Mouse (Mus musculus): ENCODE measurements around the gene Efhd1. TPM values are rescaled to one million over a fixed set of nuclear protein-coding genes. Genes with fewer than 3 reads are reported as not detected.

Gene Efhd1
- polyA plus RNA-seq, 1 experiment from 2014 or later, result 1.1 TPM

- H3K27me3 ChIP-seq, result no peaks in the 10 kb centered on the region
- peaks cover 4% of the 10 kb centered on the region; the same call in 1 of the 2 replicates for H3K36me3 ChIP-seq (ENCODE audit: poor library complexity, severe bottlenecking)
- H3K4me3 ChIP-seq, result no peak overlapping the region
- WGBS, result 25% methylated on average over 22 of the region's 22 CpGs
- no peak overlapping the region for H3K27ac ChIP-seq
- ATAC-seq, result peak; percentile 92
- H3K9me3 ChIP-seq (replicated peaks), result no peaks in the 10 kb centered on the region
- peak overlapping the region; percentile 28 for H3K4me2 ChIP-seq
- H3K4me1 ChIP-seq, result no peaks in the 10 kb centered on the region
- no peak overlapping the region; the same call in 1 of the 2 replicates for H3K9ac ChIP-seq
Observed at GRCm38 (mm10) chr1:87245929-87246815, 18.0 kb upstream of the Efhd1 start.

DNA sequence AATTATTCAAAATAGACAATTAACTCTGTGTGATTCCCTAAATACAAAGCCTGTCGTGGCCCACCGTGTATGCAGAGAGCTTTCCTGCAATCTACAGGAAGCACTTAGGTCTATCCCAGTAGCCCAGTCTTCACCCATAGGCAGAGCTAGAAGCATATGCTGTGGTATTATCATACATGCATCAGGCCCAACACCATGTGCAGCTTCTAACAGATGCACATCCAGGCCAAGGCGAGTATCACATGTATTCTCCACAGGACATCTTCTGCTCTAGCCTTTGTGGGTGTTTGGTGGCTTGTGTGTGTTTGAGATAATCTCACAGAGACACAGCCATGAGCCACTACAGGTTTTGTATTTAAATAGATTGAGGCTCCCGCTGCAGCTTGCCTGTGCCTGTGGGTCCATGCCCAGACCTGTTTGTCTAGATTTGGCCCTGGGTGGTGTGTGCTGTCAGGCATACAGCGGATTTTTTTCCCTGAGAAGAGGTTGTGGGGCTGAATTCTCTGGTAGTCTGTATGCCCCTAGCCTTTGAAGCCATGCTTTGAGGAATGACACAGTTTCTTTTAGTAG lies 12.0 kb upstream of the Efhd1 start:
- Histone ChIP-seq H3K9ac (no peak overlapping the region), H3K27me3 (no peaks in the 10 kb centered on the region), H3K36me3 (ENCODE audit: poor library complexity, severe bottlenecking) (no peaks in the 10 kb centered on the region), H3K4me3 (no peak overlapping the region), H3K27ac (no peak overlapping the region), H3K4me1 (peaks cover 14% of the 10 kb centered on the region; the same call in 1 of the 2 replicates), H3K4me2 (no peak overlapping the region), H3K9me3 (replicated peaks) (no peaks in the 10 kb centered on the region)
- no peak for ATAC-seq
- 45% methylated on average over 5 of the region's 5 CpGs for WGBS

- no peaks in the 10 kb centered on the region for H3K9me3 ChIP-seq (replicated peaks)
- 72% methylated on average over 4 of the region's 4 CpGs for WGBS
Observed at GRCm38 (mm10) chr1:87255173-87255572, 9.0 kb upstream of the Efhd1 start.

GRCm38 (mm10) chr1:87257691-87258090 lies 6.5 kb upstream of the Efhd1 start:
- Histone ChIP-seq H3K9ac (no peak overlapping the region), H3K4me2 (no peak overlapping the region), H3K9me3 (replicated peaks) (no peaks in the 10 kb centered on the region), H3K36me3 (ENCODE audit: poor library complexity, severe bottlenecking) (no peaks in the 10 kb centered on the region), H3K27me3 (peaks cover 11% of the 10 kb centered on the region), H3K4me3 (no peak overlapping the region), H3K27ac (no peak overlapping the region), H3K4me1 (peaks cover 19% of the 10 kb centered on the region)
- 11% methylated on average over 11 of the region's 11 CpGs for WGBS
- ATAC-seq, result no peak

More at GRCm38 (mm10) chr1:87255173-87255572, 9.0 kb upstream of the Efhd1 start:
- no peak overlapping the region for H3K4me2 ChIP-seq
- no peak overlapping the region for H3K4me3 ChIP-seq
- no peak for ATAC-seq
- H3K27me3 ChIP-seq, result 0 out of 2 replicates have a peak, but pooled peaks cover 3% of the 10 kb centered on the region
- no peak overlapping the region for H3K27ac ChIP-seq
- no peaks in the 10 kb centered on the region for H3K36me3 ChIP-seq (ENCODE audit: poor library complexity, severe bottlenecking)
- H3K9ac ChIP-seq, result no peak overlapping the region
- peaks cover 20% of the 10 kb centered on the region for H3K4me1 ChIP-seq

GRCm38 (mm10) chr1:87258484-87258883 lies 5.7 kb upstream of the Efhd1 start:
- H3K4me2 ChIP-seq, result no peak overlapping the region
- H3K36me3 ChIP-seq (ENCODE audit: poor library complexity, severe bottlenecking), result no peaks in the 10 kb centered on the region
- 22% methylated on average over 14 of the region's 14 CpGs for WGBS
- no peaks in the 10 kb centered on the region for H3K9me3 ChIP-seq (replicated peaks)
- no peak overlapping the region for H3K9ac ChIP-seq
- no peak overlapping the region for H3K4me3 ChIP-seq
- peaks cover 19% of the 10 kb centered on the region for H3K27me3 ChIP-seq
- no peak for ATAC-seq
- peaks cover 19% of the 10 kb centered on the region for H3K4me1 ChIP-seq
- no peak overlapping the region for H3K27ac ChIP-seq

- H3K4me3 ChIP-seq, result no peak overlapping the region
- H3K9me3 ChIP-seq (replicated peaks), result no peaks in the 10 kb centered on the region
- H3K4me2 ChIP-seq, result no peak overlapping the region
- peaks cover 27% of the 10 kb centered on the region for H3K27me3 ChIP-seq
- H3K27ac ChIP-seq, result no peak overlapping the region
- H3K9ac ChIP-seq, result no peak overlapping the region
- WGBS, result 89% methylated on average over 2 of the region's 2 CpGs
- peaks cover 24% of the 10 kb centered on the region for H3K4me1 ChIP-seq
- ATAC-seq, result no peak
- H3K36me3 ChIP-seq (ENCODE audit: poor library complexity, severe bottlenecking), result no peaks in the 10 kb centered on the region
Observed at GRCm38 (mm10) chr1:87259316-87259715, 4.8 kb upstream of the Efhd1 start.

DNA sequence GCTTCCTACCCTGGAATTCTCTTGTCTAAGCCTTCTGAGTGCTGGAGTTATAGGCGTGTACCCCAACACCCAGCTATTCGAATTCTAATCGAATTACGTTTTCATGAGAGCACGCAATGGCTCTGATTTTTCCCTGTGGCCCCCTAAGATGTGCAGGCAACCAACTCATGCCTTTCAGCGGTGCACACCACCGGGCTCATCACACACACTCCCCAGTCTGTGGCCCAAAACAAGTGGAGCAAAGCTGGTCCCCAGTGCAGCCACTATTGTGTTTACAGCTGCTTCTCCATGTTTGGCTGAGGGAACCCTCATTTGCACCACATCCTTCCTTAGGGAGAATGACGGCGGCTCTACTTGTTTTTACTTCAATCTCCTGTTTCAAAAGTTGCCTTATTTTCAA lies 906 bp upstream of the Efhd1 start:
- ATAC-seq, result no peak
- 1% methylated on average over 9 of the region's 9 CpGs for WGBS
- no peaks in the 10 kb centered on the region for H3K36me3 ChIP-seq (ENCODE audit: poor library complexity, severe bottlenecking)
- H3K4me1 ChIP-seq, result peaks cover 33% of the 10 kb centered on the region
- H3K4me3 ChIP-seq, result no peak overlapping the region
- no peak overlapping the region for H3K27ac ChIP-seq
- H3K4me2 ChIP-seq, result peak overlapping the region; percentile 100
- no peaks in the 10 kb centered on the region for H3K9me3 ChIP-seq (replicated peaks)
- H3K27me3 ChIP-seq, result peaks cover 63% of the 10 kb centered on the region
- H3K9ac ChIP-seq, result no peak overlapping the region

DNA sequence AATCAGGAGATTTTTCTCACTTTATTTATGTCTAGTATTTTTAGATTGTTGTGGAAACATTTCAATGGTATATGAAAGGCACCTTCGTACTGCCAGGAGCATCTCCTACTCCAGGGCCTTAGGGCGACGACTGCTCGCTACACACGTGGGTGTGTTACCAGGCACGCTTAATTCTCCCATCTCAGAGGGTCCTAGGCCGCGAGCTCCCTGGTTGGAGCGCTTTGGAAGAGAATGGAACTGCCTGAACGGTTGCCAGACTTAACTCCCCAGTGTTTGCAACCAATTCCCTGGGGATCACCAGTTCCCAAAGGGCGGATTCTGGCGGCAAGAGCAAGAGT lies 398 bp upstream of the Efhd1 start:
- Histone ChIP-seq H3K4me1 (peaks cover 33% of the 10 kb centered on the region), H3K4me3 (peak overlapping the region; percentile 56), H3K27me3 (peaks cover 68% of the 10 kb centered on the region), H3K4me2 (peak overlapping the region; percentile 100), H3K9me3 (replicated peaks) (no peaks in the 10 kb centered on the region), H3K9ac (peak overlapping the region; percentile 64), H3K27ac (no peak overlapping the region), H3K36me3 (ENCODE audit: poor library complexity, severe bottlenecking) (no peaks in the 10 kb centered on the region)
- peak; percentile 59 for ATAC-seq
- WGBS, result 2% methylated on average over 12 of the region's 12 CpGs

GRCm38 (mm10) chr1:87265200-87265599 lies 1.0 kb downstream of the Efhd1 start:
- Histone ChIP-seq H3K27ac (no peak overlapping the region), H3K4me3 (peak overlapping the region; percentile 56), H3K4me1 (peaks cover 36% of the 10 kb centered on the region), H3K9me3 (replicated peaks) (no peaks in the 10 kb centered on the region), H3K27me3 (peaks cover 69% of the 10 kb centered on the region), H3K36me3 (ENCODE audit: poor library complexity, severe bottlenecking) (no peaks in the 10 kb centered on the region), H3K4me2 (peak overlapping the region; percentile 100), H3K9ac (no peak overlapping the region)
- peak; percentile 60; the same call in 1 of the 2 replicates for ATAC-seq
- under 1% methylated on average over 13 of the region's 13 CpGs for WGBS

DNA sequence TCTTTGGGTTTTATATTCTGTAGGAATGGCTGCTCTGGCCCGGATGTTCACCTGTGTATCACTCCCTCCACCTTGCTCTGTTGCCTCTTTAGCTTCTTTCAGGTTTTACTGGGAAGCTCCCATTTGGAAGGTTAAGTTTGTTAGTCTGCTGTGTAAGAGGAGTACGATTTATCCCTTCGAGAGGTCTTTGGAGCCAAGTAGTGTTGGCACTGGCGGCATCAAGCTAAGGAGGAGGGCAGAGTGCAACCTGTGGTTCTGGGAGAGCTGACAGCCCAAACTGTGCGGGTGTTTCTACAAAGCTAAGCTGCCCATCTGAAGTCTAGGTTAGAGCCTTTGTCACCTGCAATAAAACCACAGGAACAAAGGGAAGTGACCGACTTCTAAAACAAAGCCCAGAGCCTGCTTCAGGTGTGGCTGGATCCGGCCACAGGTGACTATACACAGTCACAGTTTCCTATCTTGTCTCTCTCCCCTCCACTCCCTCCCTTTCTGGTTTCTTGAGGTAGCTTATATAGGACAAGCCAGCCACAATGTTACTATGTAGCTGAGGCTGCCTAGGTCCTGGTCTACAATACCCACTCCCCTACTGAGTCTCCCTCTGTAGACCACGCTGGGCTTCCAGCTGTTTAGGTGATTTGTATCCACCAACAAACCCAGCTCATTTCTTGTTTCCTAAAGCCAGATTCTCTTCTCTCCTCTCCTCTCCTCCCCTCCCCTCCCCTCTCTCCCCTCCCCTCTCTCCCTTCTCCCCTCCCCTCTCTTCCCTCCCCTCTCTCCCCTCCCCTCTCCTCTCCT lies 2.3 kb downstream of the Efhd1 start:
- Histone ChIP-seq H3K27ac (no peak overlapping the region), H3K27me3 (peaks cover 69% of the 10 kb centered on the region), H3K36me3 (ENCODE audit: poor library complexity, severe bottlenecking) (no peaks in the 10 kb centered on the region), H3K4me2 (no peak overlapping the region), H3K4me1 (peaks cover 48% of the 10 kb centered on the region), H3K4me3 (no peak overlapping the region), H3K9me3 (replicated peaks) (no peaks in the 10 kb centered on the region), H3K9ac (no peak overlapping the region)
- no peak for ATAC-seq
- WGBS, result 33% methylated on average over 8 of the region's 8 CpGs

- no peak overlapping the region for H3K9ac ChIP-seq
- H3K9me3 ChIP-seq (replicated peaks), result no peaks in the 10 kb centered on the region
- no peak overlapping the region for H3K27ac ChIP-seq
- no peak for ATAC-seq
- peaks cover 29% of the 10 kb centered on the region for H3K4me1 ChIP-seq
- no peak overlapping the region for H3K4me2 ChIP-seq
- no peak overlapping the region for H3K4me3 ChIP-seq
- H3K27me3 ChIP-seq, result peaks cover 35% of the 10 kb centered on the region
- H3K36me3 ChIP-seq (ENCODE audit: poor library complexity, severe bottlenecking), result no peaks in the 10 kb centered on the region
- 24% methylated on average over 3 of the region's 3 CpGs for WGBS
Observed at GRCm38 (mm10) chr1:87270204-87270603, 6.0 kb downstream of the Efhd1 start.

Measured in forebrain, embryonic 13.5 days (tissue).